Mouse (Mus musculus): ENCODE measurements around the gene Cops7b. TPM values are rescaled to one million over a fixed set of nuclear protein-coding genes. Genes with fewer than 3 reads are reported as not detected.

Gene Cops7b
- total RNA-seq, 2 experiments from 2014 or later = 2.6 to 4.6 TPM

DNA sequence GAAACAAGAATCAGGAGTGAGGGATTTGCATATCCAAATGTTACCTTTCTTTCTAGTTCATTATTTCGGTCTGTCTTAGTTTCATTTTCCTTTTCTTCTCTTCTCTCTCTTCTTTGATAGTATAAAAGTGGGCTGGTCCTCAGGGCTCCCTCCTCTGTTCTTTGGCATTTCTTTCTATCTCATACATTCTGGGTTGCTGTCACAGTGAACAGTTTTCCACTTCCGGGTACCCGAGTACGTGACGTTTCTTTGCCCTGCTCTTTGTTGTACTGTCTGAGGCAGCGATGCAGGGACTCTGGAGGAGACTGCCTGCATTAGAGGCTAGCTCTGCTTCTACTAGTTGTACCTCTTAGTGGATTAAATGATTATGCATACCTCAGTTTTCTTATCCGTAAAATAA, 11.8 kb downstream of the Cops7b start:
- ATAC-seq (replicated peaks; ENCODE audit: low FRiP score, poor library complexity, severe bottlenecking) = no peak

DNA sequence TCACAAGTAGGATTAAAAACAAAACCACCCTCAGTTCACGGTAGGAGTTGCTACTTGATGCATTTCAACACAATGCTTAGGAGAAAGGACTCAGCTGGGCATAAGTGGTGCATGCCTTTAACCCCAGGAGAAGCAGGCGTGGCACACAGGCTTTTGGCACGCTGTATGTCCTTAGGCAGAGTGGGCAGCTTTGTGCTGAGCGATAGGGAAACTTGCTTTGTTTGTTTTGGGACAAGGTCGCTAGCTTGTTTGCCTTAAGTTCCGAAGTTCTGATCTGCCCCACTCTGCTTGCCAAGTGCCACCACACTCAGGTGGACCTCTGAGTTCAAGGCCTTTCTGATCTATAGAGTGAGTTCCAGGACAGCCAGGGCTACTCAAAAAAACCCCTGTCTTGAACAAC, 12.6 kb downstream of the Cops7b start:
- ATAC-seq (replicated peaks; ENCODE audit: low FRiP score, poor library complexity, severe bottlenecking) = no peak

DNA sequence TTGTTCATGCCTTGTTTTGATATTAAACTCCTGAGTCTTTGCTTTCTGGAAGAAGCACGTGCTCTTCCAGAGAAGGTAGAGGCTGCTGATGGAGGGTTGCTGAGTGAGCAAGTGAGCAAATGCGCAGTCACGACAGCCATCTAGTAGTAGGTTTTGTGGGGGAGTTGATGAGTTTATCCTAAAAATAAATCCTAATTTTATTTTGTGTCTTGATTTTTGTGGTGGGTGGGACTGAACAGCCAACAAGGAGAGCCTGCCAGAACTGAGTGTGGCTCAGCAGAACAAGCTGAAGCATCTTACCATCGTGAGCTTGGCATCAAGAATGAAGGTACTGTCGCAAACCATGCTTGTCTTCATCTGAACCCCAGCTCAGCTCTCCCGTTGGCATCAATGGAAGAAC, 13.8 kb downstream of the Cops7b start:
- ATAC-seq (replicated peaks; ENCODE audit: low FRiP score, poor library complexity, severe bottlenecking) = no peak

DNA sequence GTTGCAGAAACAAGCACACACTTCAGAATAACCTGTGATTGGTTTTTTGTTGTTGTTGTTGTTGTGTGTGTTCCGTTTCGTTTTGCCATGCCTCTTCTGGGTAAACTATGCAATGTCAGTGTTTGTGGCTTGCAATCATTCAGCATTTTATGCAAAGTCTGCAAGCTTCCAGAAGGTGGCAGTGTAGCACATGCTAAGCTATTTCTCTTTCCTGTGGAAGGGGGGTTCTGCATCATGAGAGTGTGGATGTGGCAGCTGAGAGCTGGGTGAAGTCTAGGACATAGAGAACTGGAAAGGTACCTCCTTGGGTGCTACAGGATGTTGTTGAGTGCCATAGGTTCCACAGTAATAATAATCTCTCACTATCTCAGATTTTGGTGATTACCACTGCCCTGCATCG, 15.8 kb downstream of the Cops7b start:
- ATAC-seq (replicated peaks; ENCODE audit: low FRiP score, poor library complexity, severe bottlenecking) = 0 out of 2 replicates have a peak, but pooled peaks have one; percentile 40

DNA sequence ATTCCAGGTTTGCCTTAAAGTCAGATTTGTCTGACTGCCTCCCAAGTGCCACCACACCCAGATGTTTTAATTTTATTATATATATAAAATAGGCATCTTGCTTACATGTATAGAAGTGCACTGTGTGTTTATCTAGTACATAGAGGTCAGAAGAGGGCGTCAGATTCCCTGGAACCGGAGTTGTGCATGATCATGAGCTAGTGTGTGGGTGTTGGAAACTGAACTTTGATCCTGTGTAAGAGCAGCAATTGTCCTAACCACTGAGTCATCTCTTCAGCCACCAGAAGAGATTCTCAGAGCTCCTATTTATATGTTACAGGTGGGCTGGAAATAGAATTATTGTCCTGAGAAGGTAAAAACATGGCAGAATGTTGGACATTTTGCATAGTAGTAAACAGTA, 17.4 kb downstream of the Cops7b start:
- no peak for ATAC-seq (replicated peaks; ENCODE audit: low FRiP score, poor library complexity, severe bottlenecking)

DNA sequence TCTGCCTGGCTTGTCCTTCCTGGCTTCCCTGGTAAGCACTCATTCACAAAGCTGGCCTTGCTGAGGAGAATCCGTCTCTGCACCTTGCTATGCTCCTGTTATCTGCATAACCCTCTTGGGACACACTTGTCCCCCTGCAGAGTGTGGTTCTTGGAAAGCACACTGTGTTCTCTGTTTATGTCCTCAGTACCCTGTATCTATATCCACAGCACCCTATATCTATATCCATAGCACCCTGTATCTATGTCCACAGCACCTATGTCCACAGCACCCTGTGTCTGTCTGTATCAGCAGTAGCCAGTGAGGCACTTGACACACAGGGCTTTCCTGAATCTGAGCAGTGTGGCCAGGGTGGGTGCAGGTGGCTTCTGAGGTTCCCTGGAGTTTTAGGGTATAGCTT, 28.2 kb downstream of the Cops7b start:
- no peak for ATAC-seq (replicated peaks; ENCODE audit: low FRiP score, poor library complexity, severe bottlenecking)

DNA sequence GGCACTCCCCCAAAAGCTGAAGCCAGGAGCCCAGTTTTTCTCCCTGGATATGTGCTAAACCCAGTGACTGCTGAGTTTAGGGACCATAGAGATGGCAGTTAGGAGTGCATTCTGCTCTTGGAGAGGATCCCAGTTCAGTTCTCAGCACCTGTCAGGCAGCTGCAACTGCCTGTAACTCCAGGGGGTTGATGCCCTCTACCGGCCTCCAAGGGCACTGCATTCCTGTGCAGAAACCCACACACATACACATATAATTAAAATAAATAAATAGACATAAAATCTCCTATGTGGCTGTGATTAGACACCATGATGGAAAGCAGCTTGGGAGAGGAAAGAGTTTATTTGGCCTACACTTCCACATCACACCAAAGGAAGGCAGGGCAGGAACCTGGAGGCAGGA, 29.4 kb downstream of the Cops7b start:
- ATAC-seq (replicated peaks; ENCODE audit: low FRiP score, poor library complexity, severe bottlenecking) = no peak

DNA sequence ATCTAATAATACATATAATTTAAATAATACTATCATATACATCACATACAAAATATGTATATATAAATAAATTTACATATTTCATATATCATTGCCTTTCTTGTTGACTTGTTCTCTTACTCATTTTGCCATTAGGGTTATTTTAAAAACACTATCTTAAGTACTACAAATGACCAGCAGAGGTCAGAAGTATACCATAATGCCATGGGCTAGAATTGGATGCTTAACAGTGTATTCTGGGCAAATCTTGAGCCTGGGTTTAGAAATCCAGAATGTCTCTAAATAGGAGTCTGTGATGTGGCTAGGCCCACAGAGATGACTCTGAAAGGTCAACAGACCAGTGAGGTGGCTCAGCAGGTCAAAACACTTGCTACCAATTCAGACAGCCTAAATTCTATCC, 31.6 kb downstream of the Cops7b start:
- ATAC-seq (replicated peaks; ENCODE audit: low FRiP score, poor library complexity, severe bottlenecking) = no peak

DNA sequence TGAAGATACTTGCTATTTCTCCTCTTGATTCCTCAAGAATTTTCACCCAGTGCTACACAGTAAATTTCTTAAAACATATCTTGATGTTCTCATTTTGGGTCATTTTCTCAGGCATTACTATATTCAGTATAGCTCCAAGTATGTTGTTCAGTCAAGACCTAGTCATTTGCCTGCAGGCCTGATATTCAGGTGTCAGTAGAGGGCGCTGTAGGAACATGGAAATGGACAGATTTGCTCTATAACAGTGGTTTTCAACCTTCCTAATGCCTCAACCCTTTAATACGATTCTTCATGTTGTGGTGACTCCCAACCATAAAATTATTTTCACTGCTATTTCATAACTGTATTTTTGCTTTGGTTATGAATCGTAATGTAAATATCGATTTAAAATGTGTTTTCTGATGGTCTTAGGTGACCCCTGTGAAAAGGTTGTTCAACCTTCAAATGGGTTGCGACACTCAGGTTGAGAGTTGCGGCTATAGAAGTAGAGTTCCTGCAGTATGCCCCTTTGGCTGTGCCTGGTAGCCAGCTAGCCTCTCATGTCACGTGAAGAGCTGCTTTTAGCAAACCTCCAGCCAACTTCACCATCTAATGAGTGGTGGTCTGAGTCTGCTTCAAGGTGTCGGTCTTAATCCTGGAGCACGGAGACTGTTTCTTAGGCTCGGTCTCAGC, 35.9 kb downstream of the Cops7b start:
- ATAC-seq (replicated peaks; ENCODE audit: low FRiP score, poor library complexity, severe bottlenecking) = no peak

DNA sequence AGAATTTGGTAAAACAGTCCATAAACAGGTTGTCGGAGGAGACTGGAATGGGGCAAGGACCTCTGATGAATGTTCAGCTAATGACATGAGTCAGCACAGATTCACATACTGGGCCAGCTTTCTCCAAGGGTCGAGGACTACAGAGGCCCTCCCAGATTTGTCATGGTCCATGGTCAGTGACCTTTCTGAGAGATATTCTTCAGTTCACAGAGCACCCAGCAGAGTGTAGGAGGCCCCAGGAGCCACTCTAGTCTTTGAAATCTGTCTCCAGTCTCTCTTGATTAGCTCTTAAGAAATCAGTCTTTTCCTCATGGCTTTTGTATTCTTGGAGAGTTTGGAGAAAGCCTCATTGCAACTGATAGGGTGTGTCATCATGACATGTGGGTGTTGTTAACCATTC, 39.6 kb downstream of the Cops7b start:
- ATAC-seq (replicated peaks; ENCODE audit: low FRiP score, poor library complexity, severe bottlenecking) = no peak

DNA sequence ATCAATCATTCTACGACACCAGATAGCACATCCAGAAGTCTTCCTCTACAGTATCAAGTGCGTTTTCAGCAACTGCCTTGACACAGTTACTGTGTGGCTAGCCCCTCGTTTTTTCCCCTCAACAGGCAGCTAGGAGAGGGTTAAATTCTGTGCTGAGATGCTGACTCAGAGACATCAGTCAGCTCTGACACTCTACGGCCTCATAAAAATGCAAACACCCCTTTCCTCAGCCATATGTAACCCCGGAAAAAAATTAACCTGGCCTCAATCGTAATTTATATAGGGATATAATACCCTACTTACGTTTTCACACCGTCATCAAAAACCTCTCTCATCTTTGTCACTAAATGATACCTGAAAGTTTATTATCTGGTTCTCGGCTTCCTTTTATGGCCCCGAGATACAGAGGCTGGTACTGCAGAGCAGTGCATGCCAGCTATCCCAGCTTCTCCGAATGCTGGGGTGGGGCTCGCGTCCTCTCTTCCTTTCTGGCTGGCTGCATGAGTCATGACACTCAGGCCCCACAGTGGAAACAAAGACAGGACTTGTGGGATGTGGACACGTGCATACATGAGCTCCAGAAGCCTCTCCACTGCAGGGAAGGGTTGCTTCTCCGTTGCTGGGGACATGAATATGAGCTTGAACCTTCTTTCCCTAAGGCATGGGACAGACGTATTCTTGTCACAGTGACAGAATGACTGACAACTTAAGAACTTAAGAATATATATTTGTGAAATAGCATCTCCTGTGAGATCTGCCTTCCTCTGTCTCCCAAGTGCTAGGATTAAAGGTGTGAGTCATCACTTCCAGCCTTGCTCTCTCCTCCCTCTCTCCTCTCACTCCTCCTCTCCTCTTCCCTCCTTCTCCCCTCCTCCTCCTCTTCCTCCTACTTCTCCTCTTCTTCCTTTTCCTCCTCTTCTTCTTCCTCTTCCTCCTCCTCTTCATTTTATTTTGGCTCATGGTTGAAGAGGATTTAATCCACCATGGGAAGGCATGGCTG, 40.6 kb downstream of the Cops7b start:
- ATAC-seq (replicated peaks; ENCODE audit: low FRiP score, poor library complexity, severe bottlenecking) = no peak

DNA sequence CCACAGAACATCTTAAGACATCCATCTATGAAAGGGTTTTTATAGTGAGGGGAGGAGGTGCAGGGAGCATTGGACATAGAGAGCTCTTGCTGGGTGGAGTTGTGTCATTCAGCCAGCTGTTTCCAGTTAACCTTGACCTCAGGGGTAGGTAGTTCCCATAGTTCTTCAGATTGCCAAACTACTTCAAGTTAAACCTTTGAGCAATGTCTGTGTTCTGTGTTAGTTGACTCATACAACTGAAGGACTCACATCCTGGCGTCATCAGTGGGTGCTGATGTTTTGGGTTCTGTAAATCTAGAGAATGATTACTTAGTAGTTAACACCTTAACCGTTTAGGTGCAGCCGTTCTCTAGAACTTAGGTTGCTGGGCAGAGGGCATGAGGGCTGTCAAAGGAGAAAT, 45.6 kb downstream of the Cops7b start:
- no peak for ATAC-seq (replicated peaks; ENCODE audit: low FRiP score, poor library complexity, severe bottlenecking)

DNA sequence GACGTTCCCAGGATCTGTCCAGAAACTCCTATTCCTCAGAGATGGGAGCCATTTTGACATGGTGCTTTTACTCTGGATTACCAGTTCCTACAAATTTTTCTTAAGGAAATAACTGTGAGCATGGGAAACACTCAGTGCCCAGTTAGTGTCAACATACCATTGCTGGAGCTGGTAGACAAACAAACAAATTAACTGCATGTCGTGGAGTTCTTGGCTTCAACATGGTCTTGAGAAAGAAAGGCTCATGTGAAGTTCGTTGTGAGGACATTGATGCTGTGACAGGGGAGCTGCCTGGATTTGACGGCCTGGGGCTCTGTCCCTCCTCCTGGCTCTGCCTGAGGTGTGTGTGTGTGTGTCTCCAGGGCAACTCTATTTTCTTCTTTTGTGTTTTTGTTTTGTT, 47.2 kb downstream of the Cops7b start:
- no peak for ATAC-seq (replicated peaks; ENCODE audit: low FRiP score, poor library complexity, severe bottlenecking)

DNA sequence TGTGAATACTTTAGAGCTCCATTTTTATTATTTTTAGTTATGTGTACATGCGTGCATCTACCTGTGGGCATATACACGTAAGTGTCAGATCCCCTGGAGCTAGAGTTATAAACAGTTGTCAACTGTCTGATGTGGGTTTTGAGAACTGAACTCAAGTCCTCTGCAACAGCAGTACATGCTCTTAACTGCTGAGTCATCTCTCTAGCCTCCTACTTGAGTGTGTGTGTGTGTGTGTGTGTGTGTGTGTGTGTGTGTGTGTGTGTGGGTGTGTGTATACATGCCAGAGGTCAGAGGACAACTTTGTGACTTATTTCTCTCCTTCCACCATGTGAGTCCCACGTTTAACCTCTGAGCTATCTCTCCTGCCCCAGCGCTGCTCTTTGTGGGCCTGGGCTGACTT, 47.8 kb downstream of the Cops7b start:
- no peak for ATAC-seq (replicated peaks; ENCODE audit: low FRiP score, poor library complexity, severe bottlenecking)

DNA sequence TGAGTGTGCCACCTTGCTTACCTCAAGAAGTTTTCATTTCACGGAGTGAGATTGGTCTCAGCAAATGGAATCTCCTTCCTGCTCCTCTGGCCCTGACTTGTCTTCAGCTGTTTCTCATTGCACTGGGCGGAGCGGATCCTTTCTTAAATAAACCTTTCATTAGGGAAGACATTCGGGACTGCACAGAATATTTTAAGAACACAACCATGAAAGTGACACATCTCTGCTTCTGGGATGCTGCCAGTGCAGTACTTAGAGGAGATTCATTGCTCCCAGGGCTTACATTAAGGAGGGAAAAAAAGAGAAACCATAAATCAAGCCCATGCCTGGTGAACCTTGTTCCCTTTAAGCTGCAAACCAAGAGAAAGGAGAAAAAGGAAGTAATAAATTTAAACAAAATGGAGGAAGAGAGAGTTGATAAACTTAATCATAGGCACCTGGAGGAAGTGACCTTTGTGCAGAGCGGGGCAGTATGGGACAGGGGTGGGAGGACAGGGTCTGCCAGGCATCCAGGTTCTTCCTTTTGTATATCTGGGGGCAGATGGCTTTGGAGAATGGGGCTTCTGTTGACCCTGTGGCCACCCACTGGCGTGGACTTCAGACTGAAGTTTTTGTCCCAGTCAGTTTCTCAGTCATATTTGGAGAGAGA, 50.2 kb downstream of the Cops7b start:
- no peak for ATAC-seq (replicated peaks; ENCODE audit: low FRiP score, poor library complexity, severe bottlenecking)

DNA sequence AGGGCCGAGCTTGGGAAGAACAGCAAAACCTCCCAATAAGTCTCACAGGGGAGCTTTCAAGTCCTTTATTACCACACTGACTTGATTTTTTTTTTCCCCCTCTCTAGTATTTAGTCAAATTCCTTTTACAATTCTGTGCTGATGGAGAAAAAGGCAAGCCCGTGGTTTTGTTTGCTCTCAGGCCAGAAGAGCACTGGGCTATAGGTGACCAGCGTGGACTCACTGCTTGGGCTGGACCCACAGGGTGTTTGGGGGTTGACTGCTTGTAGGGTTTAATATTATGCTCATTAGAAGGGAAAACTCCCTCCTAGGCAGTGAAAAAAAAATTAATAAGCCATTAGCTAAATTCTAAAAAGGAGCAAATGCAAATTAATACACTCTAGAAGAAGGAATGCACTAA, 50.7 kb downstream of the Cops7b start:
- no peak for ATAC-seq (replicated peaks; ENCODE audit: low FRiP score, poor library complexity, severe bottlenecking)

DNA sequence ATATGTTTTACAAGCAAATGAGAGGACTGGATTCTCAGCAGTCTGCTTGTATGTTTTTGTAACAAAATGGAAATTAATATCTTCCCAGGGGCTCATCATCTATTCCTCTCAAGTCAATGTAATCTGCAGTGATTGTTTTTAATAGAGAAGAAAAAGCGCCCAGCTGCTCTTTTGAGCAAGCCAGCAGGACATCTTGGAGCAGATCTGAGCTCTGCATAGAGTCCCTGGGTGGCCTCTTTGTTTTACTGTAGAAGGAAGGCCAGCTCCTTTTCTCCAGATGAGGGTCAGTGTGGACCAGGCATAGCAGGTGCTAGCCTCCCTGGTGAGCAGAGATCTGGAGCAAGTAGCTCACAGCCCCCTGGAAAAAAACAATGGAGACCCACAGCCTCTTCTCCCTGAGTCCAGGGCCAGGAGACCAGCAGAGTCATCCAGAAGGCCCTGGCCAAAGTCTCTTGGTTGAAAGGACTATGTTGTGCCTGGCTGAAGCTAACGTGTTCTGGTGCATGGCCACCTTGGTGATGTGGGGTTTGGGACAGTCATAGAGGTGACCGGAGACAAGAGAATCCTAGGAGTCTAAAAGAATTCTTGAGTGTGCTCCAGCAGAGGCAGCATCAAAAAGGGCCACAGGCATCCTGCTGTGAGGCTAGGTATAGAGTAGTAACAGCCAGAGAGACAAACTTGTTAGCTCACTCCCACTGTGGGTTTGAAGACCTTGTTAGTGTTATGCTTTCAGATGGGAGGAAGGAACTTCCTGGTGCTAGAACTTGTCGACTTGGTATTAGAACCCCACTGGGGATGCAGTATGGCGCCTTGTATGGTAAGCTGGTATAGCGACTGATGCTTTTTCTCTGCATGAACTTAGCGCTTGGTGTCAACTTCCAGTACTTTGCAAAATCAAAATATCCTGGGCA, 51.4 kb downstream of the Cops7b start:
- ATAC-seq (replicated peaks; ENCODE audit: low FRiP score, poor library complexity, severe bottlenecking) = no peak

DNA sequence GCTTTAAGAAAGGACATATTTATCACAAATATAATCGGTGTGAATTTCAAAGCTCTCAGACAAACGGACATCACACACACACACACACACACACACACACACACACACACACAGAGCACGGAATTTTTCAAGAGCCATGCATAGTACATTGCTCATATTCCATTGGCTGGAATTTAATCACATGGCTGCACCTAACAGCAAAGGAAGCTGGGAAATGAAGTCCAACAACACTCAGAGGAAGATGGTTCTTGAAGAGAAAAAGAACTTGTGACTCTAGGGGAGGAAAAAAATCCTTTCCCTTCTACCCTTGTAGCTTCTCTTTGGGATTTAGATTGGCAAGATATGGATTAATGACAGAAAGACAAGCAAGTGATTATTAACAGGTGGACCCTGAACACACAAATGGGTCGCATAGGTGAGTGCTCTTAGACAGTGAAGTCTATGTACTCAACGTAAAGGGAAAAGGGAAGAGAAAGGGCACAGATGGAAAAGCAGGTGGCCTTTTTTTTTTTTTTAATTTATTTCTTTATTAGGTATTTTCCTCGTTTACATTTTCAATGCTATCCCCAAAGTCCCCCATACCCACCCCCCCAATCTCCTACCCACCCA, 52.2 kb downstream of the Cops7b start:
- ATAC-seq (replicated peaks; ENCODE audit: low FRiP score, poor library complexity, severe bottlenecking) = no peak

DNA sequence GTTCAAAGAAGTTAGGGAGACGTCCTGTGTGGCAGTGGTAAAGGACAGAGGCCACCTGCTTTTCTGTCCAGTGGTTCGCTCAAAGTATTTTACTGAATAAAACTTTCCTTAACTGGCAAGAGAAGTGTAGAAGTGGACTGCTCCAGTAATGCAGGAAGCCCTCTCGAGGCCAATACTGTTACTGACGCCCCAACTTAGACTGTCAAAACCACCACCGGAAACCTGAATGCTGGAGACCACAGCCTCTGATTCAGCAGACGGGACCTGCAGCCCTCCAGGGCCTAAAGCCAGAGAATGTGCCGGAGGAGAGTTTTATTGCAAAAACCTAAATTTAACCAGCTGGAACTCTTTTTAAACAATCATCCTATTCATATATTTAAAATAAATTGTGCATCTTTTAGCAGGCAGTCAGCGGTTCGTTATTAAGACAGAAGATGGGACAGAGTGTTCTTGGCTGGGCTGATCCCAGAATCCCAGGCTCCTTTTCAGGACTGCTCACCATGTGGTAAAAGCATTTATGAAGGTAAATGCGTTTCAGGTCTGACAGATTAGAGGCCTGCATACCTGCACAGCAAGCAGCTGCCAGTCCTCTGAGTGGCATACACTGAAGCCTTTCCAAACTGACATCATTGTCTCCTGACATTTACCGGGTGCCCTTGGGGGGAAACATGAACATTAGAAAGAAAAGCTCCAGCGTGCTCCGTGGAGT, 60.6 kb downstream of the Cops7b start:
- no peak for ATAC-seq (replicated peaks; ENCODE audit: low FRiP score, poor library complexity, severe bottlenecking)

All from erythroblast, adult 5-6 weeks (primary cell).